Comparison of ENCODE assay signal across 8 mouse cellular contexts in the genomic region with DNA sequence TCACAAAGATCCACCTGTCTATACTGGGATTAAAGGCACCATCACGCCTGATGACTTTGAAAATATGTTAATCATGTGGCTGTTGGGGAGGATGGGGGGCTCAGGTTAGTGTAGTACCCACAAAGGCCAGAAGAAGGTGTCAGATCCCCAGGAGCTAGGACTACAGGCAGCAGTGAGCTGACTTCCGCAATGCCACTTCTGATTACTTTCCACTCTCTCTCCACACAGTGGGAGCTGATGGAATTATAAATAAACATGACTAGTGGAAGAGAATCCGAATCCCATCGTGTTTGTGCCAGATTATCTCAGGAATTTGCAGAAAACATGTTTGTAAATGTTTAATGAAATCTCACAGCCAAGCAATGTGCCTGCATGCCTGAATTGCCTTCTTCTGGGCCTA. TPM values are rescaled to one million over a fixed set of nuclear protein-coding genes. Genes with fewer than 3 reads are reported as not detected.
DNase-seq lines count a peak whose midpoint lies in the region; ATAC-seq and TF ChIP-seq lines count a peak whose summit lies in the region.

No protein-coding gene starts in this region.

- H3K9me3 ChIP-seq in hindbrain, embryonic 16.5 days (ENCODE audit: control insufficient read depth, low read length): no peaks in the 10 kb centered on the region

- no peak overlapping the region for H3K4me3 ChIP-seq in layer of hippocampus, adult 2 months
- H3K4me3 ChIP-seq in hindbrain, embryonic 16.5 days (ENCODE audit: low read length): no peak overlapping the region

- WGBS in hindbrain, embryonic 16.5 days: 36% methylated on average over 4 of the region's 4 CpGs

- H3K4me1 ChIP-seq in hindbrain, embryonic 16.5 days (ENCODE audit: control insufficient read depth, insufficient read depth, low read depth, low read length): no peaks in the 10 kb centered on the region

- H3K4me2 ChIP-seq in hindbrain, embryonic 16.5 days (ENCODE audit: low read length): no peak overlapping the region

- TF ChIP-seq CTCF in layer of hippocampus, adult 2 months (conservative IDR thresholded peaks at IDR 0.05): peak; percentile 75

- peak; percentile 58; the same call in 1 of the 2 replicates for ATAC-seq in hindbrain, embryonic 16.5 days

- no peak overlapping the region for H3K27ac ChIP-seq in layer of hippocampus, adult 2 months
- H3K27ac ChIP-seq in hindbrain, embryonic 16.5 days (ENCODE audit: low read depth, low read length): no peak overlapping the region

- DNase-seq in layer of hippocampus, adult 2 months (ENCODE audit: low spot score in 2 of 2): no peak
- DNase-seq in layer of hippocampus, adult 9-11 months: no peak
- DNase-seq in NIH3T3 (ENCODE audit: low read depth) (peak; percentile 65), adipocyte (ENCODE audit: low spot score) (no peak)
- DNase-seq in lung, postnatal 14 days: peak; percentile 46
- DNase-seq in gastrocnemius, postnatal 36 days: no peak
- DNase-seq in frontal cortex, postnatal 10 days (ENCODE audit: low spot score in 2 of 2): no peak

- H3K36me3 ChIP-seq in hindbrain, embryonic 16.5 days (ENCODE audit: control insufficient read depth, insufficient read depth, low read length): no peaks in the 10 kb centered on the region

- no peaks in the 10 kb centered on the region for H3K27me3 ChIP-seq in hindbrain, embryonic 16.5 days (replicated peaks; ENCODE audit: control insufficient read depth, insufficient read depth, low read length)

- intact Hi-C loops in gastrocnemius, postnatal 36 days (cut with DNase I): no loop called here

- no peak overlapping the region for H3K9ac ChIP-seq in hindbrain, embryonic 16.5 days (ENCODE audit: low read depth, low read length)

RNA-seq across cellular contexts. Expression of a gene that starts 46.1 kb away (rescaled TPM):
- 10 to 100 TPM; 17.2 to 19.1 TPM for total RNA-seq in layer of hippocampus, adult 2 months (2021)
- polyA plus RNA-seq in hindbrain, embryonic 16.5 days (2015; fragmentation: Nextera tagmentation; extraction: Ambion mirVana): 8.5 and 8.8 TPM in 2 replicates
- total RNA-seq in gastrocnemius, postnatal 36 days (2021): 1 to 10 TPM in 1 of 2 experiments, under 1 TPM in 1; 0.69 to 1.6 TPM

Comparison
In these comparisons a context has a peak if more than half of its experiments do, and no peak if none do; other contexts are left out.
1. DNase-seq: peak in NIH3T3 (single experiment) and lung, postnatal 14 days (single experiment); none in layer of hippocampus, adult 2 months (0 of 2), layer of hippocampus, adult 9-11 months (single experiment), gastrocnemius, postnatal 36 days (0 of 2), adipocyte (single experiment) and frontal cortex, postnatal 10 days (0 of 2).
2. RNA of a gene that starts 46.1 kb away (total RNA-seq): 17.2 to 19.1 TPM in layer of hippocampus, adult 2 months; 0.69 to 1.6 TPM in gastrocnemius, postnatal 36 days; every median in the first group is over 4 times any median in the second.